Mouse (Mus musculus): ENCODE measurements around the gene Gm49673.
"Not testable (repeated sequence)": the region's sequence is repeated elsewhere in the genome, so short reads cannot be mapped to it uniquely, and the experiment has no call there.

Gm49673 gene

GRCm38 (mm10) chr17:8130849-8131248 lies 16.7 kb downstream of the Gm49673 start:
- DNase-seq (ENCODE audit: low spot score in 2 of 2) = not testable (repeated sequence)

GRCm38 (mm10) chr17:8129578-8129977 lies 18.0 kb downstream of the Gm49673 start:
- DNase-seq (ENCODE audit: low spot score in 2 of 2) = not testable (repeated sequence)

GRCm38 (mm10) chr17:8128326-8128993 lies 19.1 kb downstream of the Gm49673 start:
- not testable (repeated sequence) for DNase-seq (ENCODE audit: low spot score in 2 of 2)

GRCm38 (mm10) chr17:8124586-8124985 lies 23.0 kb downstream of the Gm49673 start:
- DNase-seq (ENCODE audit: low spot score in 2 of 2) = not testable (repeated sequence)

GRCm38 (mm10) chr17:8122974-8123373 lies 24.6 kb downstream of the Gm49673 start:
- not testable (repeated sequence) for DNase-seq (ENCODE audit: low spot score in 2 of 2)

GRCm38 (mm10) chr17:8116928-8117327 lies 30.7 kb downstream of the Gm49673 start:
- DNase-seq (ENCODE audit: low spot score in 2 of 2) = not testable (repeated sequence)

- peak in 1 of 2 experiments; percentile 24 for DNase-seq (ENCODE audit: low spot score in 2 of 2)
Measured at GRCm38 (mm10) chr17:8116378-8116777, 31.2 kb downstream of the Gm49673 start.

- not testable (repeated sequence) for DNase-seq (ENCODE audit: low spot score in 2 of 2)
Measured at GRCm38 (mm10) chr17:8112199-8112598, 35.4 kb downstream of the Gm49673 start.

GRCm38 (mm10) chr17:8101297-8101609 lies 46.3 kb downstream of the Gm49673 start:
- DNase-seq (ENCODE audit: low spot score in 2 of 2) = not testable (repeated sequence)

- DNase-seq (ENCODE audit: low spot score in 2 of 2) = peak in 1 of 2 experiments; percentile 32
Measured at GRCm38 (mm10) chr17:8100405-8101296, 46.9 kb downstream of the Gm49673 start.

GRCm38 (mm10) chr17:8096199-8096598 lies 51.4 kb downstream of the Gm49673 start:
- not testable (repeated sequence) for DNase-seq (ENCODE audit: low spot score in 2 of 2)

GRCm38 (mm10) chr17:8095653-8096052 lies 51.9 kb downstream of the Gm49673 start:
- not testable (repeated sequence) for DNase-seq (ENCODE audit: low spot score in 2 of 2)

- not testable (repeated sequence) for DNase-seq (ENCODE audit: low spot score in 2 of 2)
Measured at GRCm38 (mm10) chr17:8092537-8093526, 54.8 kb downstream of the Gm49673 start.

- not testable (repeated sequence) for DNase-seq (ENCODE audit: low spot score in 2 of 2)
Measured at GRCm38 (mm10) chr17:8091320-8091719, 56.3 kb downstream of the Gm49673 start.

GRCm38 (mm10) chr17:8069847-8070246 lies 77.7 kb downstream of the Gm49673 start:
- not testable (repeated sequence) for DNase-seq (ENCODE audit: low spot score in 2 of 2)

GRCm38 (mm10) chr17:8056637-8057138 lies 90.9 kb downstream of the Gm49673 start:
- not testable (repeated sequence) for DNase-seq (ENCODE audit: low spot score in 2 of 2)

GRCm38 (mm10) chr17:8055919-8056589 lies 91.5 kb downstream of the Gm49673 start:
- DNase-seq (ENCODE audit: low spot score in 2 of 2) = not testable (repeated sequence)

GRCm38 (mm10) chr17:8051247-8051646 lies 96.3 kb downstream of the Gm49673 start:
- DNase-seq (ENCODE audit: low spot score in 2 of 2) = peak; percentile 75 to 91

GRCm38 (mm10) chr17:8050218-8050617 lies 97.4 kb downstream of the Gm49673 start:
- DNase-seq (ENCODE audit: low spot score in 2 of 2) = not testable (repeated sequence)

GRCm38 (mm10) chr17:8046178-8046577 lies 101.4 kb downstream of the Gm49673 start:
- peak; percentile 66 to 78 for DNase-seq (ENCODE audit: low spot score in 2 of 2)

- DNase-seq (ENCODE audit: low spot score in 2 of 2) = not testable (repeated sequence)
Measured at GRCm38 (mm10) chr17:8041197-8041596, 106.4 kb downstream of the Gm49673 start.
